Comparison of ENCODE assay signal across 10 mouse cellular contexts in the genomic region with DNA sequence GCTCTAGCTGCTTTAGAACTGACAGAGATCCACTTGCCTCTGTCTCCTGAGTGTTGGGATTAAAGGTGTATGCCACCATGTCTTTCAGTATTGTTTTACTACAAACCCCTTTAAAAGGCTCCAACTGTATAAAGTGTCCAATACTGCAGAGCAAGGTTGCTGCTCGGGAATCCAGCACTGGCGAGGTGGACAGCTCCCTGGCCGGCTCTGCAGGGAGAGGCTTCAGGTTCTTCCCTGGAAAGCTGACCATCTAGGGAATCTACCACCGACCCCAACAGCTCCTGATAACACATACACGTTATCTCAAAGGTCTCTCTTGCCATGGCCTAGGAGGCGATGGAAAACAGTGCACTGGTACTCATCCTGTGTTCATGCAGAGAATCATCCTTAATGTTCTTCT.
DNase-seq lines count a peak whose midpoint lies in the region; ATAC-seq and TF ChIP-seq lines count a peak whose summit lies in the region.
"Had no signal": no experiment of that assay in that cellular context is flagged by ENCODE, and none has a peak within 500 bp of the region (broad histone marks: within the 10 kb centered on the region; RNA-seq: fewer than 3 reads in every experiment).

No protein-coding gene starts in this region.

- no peaks in the 10 kb centered on the region for H3K4me1 ChIP-seq in forebrain, embryonic 11.5 days (replicated peaks; ENCODE audit: control insufficient read depth, insufficient read depth, low read length)
- 0 out of 2 replicates have a peak, but pooled peaks cover 3% of the 10 kb centered on the region for H3K4me1 ChIP-seq in forebrain, embryonic 14.5 days (ENCODE audit: control insufficient read depth, insufficient read depth, low read length)
- H3K4me1 ChIP-seq in midbrain, embryonic 10.5 days: peaks cover 14% of the 10 kb centered on the region
- peaks cover 14% of the 10 kb centered on the region for H3K4me1 ChIP-seq in midbrain, embryonic 15.5 days
- H3K4me1 ChIP-seq in cerebellum, adult 2 months (ENCODE audit: control insufficient read depth, insufficient read depth, low read length): no peaks in the 10 kb centered on the region
- H3K4me1 ChIP-seq: stomach, embryonic 15.5 days had no signal

- peaks cover 10% of the 10 kb centered on the region for H3K27me3 ChIP-seq in forebrain, embryonic 11.5 days (ENCODE audit: control insufficient read depth, insufficient read depth, low read length)
- peaks cover 4% of the 10 kb centered on the region; the same call in 1 of the 2 replicates for H3K27me3 ChIP-seq in forebrain, embryonic 14.5 days (replicated peaks; ENCODE audit: control insufficient read depth, insufficient read depth, low read length)
- peaks cover 6% of the 10 kb centered on the region for H3K27me3 ChIP-seq in midbrain, embryonic 10.5 days (ENCODE audit: low read depth, poor library complexity, severe bottlenecking)
- H3K27me3 ChIP-seq in midbrain, embryonic 15.5 days (replicated peaks): no peaks in the 10 kb centered on the region
- H3K27me3 ChIP-seq in cerebellum, adult 2 months (ENCODE audit: control insufficient read depth, insufficient read depth, low read length): no peaks in the 10 kb centered on the region
- H3K27me3 ChIP-seq: stomach, embryonic 15.5 days had no signal

- H3K9me3 ChIP-seq in forebrain, embryonic 11.5 days (ENCODE audit: control insufficient read depth, low read length): no peaks in the 10 kb centered on the region
- no peaks in the 10 kb centered on the region for H3K9me3 ChIP-seq in forebrain, embryonic 14.5 days (replicated peaks; ENCODE audit: control insufficient read depth, low read length)
- no peaks in the 10 kb centered on the region for H3K9me3 ChIP-seq in midbrain, embryonic 10.5 days (replicated peaks)
- H3K9me3 ChIP-seq in midbrain, embryonic 15.5 days: no peaks in the 10 kb centered on the region
- H3K9me3 ChIP-seq: stomach, embryonic 15.5 days had no signal

- H3K9ac ChIP-seq in forebrain, embryonic 11.5 days (ENCODE audit: low read length): no peak overlapping the region
- no peak overlapping the region for H3K9ac ChIP-seq in forebrain, embryonic 14.5 days (ENCODE audit: low read length)
- H3K9ac ChIP-seq in midbrain, embryonic 15.5 days: no peak overlapping the region
- H3K9ac ChIP-seq: stomach, embryonic 15.5 days had no signal

- peak; percentile 77 for DNase-seq in forebrain, embryonic 11.5 days (ENCODE audit: low spot score)
- DNase-seq in forebrain, embryonic 14.5 days (ENCODE audit: low spot score): no peak
- peak; percentile 48 for DNase-seq in midbrain, embryonic 10.5 days (ENCODE audit: low spot score)
- peak; percentile 8 for DNase-seq in c-Kit-positive CD71-positive TER-119-positive erythroid progenitor cells, embryonic 14.5 days (ENCODE audit: low spot score)
- DNase-seq in left cerebral cortex, adult 11 months (ENCODE audit: low spot score): no peak
- DNase-seq in cerebellum, adult 2 months: no peak

- H3K4me2 ChIP-seq in forebrain, embryonic 11.5 days (ENCODE audit: low read depth, low read length, severe bottlenecking): no peak overlapping the region
- no peak overlapping the region for H3K4me2 ChIP-seq in forebrain, embryonic 14.5 days (ENCODE audit: low read length)
- no peak overlapping the region for H3K4me2 ChIP-seq in midbrain, embryonic 15.5 days
- H3K4me2 ChIP-seq: stomach, embryonic 15.5 days had no signal

- H3K36me3 ChIP-seq in forebrain, embryonic 11.5 days (ENCODE audit: control insufficient read depth, insufficient read depth, low read length): no peaks in the 10 kb centered on the region
- no peaks in the 10 kb centered on the region for H3K36me3 ChIP-seq in forebrain, embryonic 14.5 days (ENCODE audit: control insufficient read depth, insufficient read depth, low read length)
- H3K36me3 ChIP-seq in midbrain, embryonic 10.5 days: no peaks in the 10 kb centered on the region
- no peaks in the 10 kb centered on the region for H3K36me3 ChIP-seq in midbrain, embryonic 15.5 days (replicated peaks)
- H3K36me3 ChIP-seq: stomach, embryonic 15.5 days had no signal

- no peak for TF ChIP-seq CTCF in cerebellum, adult 2 months (IDR thresholded peaks at IDR 0.05; ENCODE audit: borderline replicate concordance, insufficient read depth, low read depth, low read length)

- WGBS in forebrain, embryonic 11.5 days: 14% methylated on average over 6 of the region's 6 CpGs
- WGBS in forebrain, embryonic 14.5 days: 21% methylated on average over 6 of the region's 6 CpGs
- 13% methylated on average over 6 of the region's 6 CpGs for WGBS in midbrain, embryonic 10.5 days
- WGBS in midbrain, embryonic 15.5 days: 31% methylated on average over 6 of the region's 6 CpGs
- WGBS in cerebellum, adult 2 months: 58% methylated on average over 6 of the region's 6 CpGs

- no peak for ATAC-seq in forebrain, embryonic 11.5 days (replicated peaks; ENCODE audit: low FRiP score)
- ATAC-seq in forebrain, embryonic 14.5 days: no peak
- ATAC-seq in midbrain, embryonic 15.5 days (replicated peaks): no peak
- peak; percentile 52; the same call in 1 of the 2 replicates for ATAC-seq in megakaryocyte progenitor cell, adult 5-6 weeks (replicated peaks; ENCODE audit: poor library complexity)

- H3K4me3 ChIP-seq in forebrain, embryonic 11.5 days (ENCODE audit: low read depth, low read length): no peak overlapping the region
- no peak overlapping the region for H3K4me3 ChIP-seq in forebrain, embryonic 14.5 days (ENCODE audit: low read depth, low read length)
- H3K4me3 ChIP-seq in midbrain, embryonic 10.5 days: no peak overlapping the region
- H3K4me3 ChIP-seq in midbrain, embryonic 15.5 days: no peak overlapping the region
- H3K4me3 ChIP-seq in cerebellum, adult 2 months (replicated peaks; ENCODE audit: insufficient read depth, low read depth, low read length): no peak overlapping the region
- H3K4me3 ChIP-seq: heart, adult 2 months; stomach, embryonic 15.5 days had no signal

- TF ChIP-seq POLR2A in cerebellum, adult 2 months (IDR thresholded peaks at IDR 0.05; ENCODE audit: borderline replicate concordance, insufficient read depth, low read length): no peak

- no peak overlapping the region for H3K27ac ChIP-seq in forebrain, embryonic 11.5 days (ENCODE audit: low read depth, low read length)
- no peak overlapping the region for H3K27ac ChIP-seq in forebrain, embryonic 14.5 days (ENCODE audit: low read depth, low read length)
- no peak overlapping the region for H3K27ac ChIP-seq in midbrain, embryonic 10.5 days (replicated peaks)
- H3K27ac ChIP-seq in midbrain, embryonic 15.5 days: no peak overlapping the region
- H3K27ac ChIP-seq in cerebellum, adult 2 months (ENCODE audit: insufficient read depth, low read length): no peak overlapping the region
- H3K27ac ChIP-seq: heart, adult 2 months; stomach, embryonic 15.5 days had no signal

Comparison
In these comparisons a context has a peak if more than half of its experiments do, and no peak if none do; other contexts are left out.
1. DNase-seq: peak in forebrain, embryonic 11.5 days (single experiment), midbrain, embryonic 10.5 days (single experiment) and c-Kit-positive CD71-positive TER-119-positive erythroid progenitor cells, embryonic 14.5 days (single experiment); none in forebrain, embryonic 14.5 days (single experiment), left cerebral cortex, adult 11 months (single experiment) and cerebellum, adult 2 months (0 of 2).